Mouse (Mus musculus) embryonic fibroblast, embryonic 13.5 days (primary cell): ENCODE measurements around the gene Ngfr.

Experiments used
- CTCF ChIP-seq: IDR thresholded peaks from 2 replicates; pipeline ENCODE4 v1.5.1; 2011; ENCODE audit warnings: mild to moderate bottlenecking, control low read depth, low read length, moderate library complexity, borderline replicate concordance; ENCODE audit not compliant: insufficient read depth
- POLR2A ChIP-seq: IDR thresholded peaks from 2 replicates; pipeline ENCODE4 v1.6.1; 2011; ENCODE audit warnings: low read depth, mild to moderate bottlenecking, control low read depth, low read length, moderate library complexity

DNA sequence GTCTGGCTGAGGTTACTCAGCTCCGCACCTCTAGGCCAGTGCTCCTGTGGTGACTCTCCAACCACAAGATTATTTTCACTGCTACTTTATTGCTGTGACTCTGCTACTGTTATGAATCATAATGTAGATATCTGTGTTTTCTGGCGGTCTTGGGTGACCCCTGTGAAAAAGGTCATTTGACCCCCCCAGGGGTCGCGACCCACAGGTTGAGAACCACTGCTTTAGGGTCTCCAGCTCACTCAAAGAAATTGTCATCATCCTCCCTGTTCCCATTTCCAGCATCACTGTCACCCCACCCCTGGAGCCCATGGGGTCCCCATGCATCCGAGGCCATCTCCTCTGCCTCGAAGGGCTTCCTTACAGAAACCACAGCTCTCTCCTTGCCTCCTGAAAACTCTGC is 43.0 kb upstream of the Ngfr start:
- TF ChIP-seq CTCF (no peak), POLR2A (no peak)
